Mouse (Mus musculus): ENCODE measurements at regions not wholly inside any gene's neighbourhood (a gene's known extent, or its start where the extent isn't known, plus 50 kb on each side); places are given as distances from the start of the nearest gene placed in this dataset.

DNA sequence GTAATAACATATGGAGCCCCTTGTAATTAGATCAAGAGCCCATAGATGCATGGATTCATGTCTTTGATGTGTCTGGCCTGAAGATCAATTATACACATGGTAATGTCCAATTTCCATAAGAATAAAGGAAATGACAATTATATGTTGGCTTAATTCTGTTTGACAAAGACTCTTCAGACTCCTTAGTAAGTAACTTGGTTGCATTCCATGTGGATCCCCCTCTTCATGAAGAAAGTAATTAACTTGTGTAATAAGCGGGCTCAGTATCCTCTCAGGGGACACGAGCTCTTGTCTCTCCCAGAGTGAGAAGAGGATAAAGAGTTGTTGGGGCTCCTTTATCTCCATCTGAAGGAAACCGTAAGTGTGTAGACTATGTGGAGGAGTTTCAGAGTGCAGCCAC, 284.3 kb downstream of the Efnb2 start:
- no peak for DNase-seq

- DNase-seq, result peak; percentile 6
Measured at GRCm38 (mm10) chr8:8376379-8376778, 284.7 kb downstream of the Efnb2 start.

- DNase-seq, result peak; percentile 58
Measured at GRCm38 (mm10) chr8:8367282-8367871, 293.7 kb downstream of the Efnb2 start.

- DNase-seq, result peak; percentile 48
Measured at GRCm38 (mm10) chr8:8361941-8362537, 299.0 kb downstream of the Efnb2 start.

- DNase-seq, result no peak
Measured at GRCm38 (mm10) chr8:8360586-8360985, 300.5 kb downstream of the Efnb2 start.

DNA sequence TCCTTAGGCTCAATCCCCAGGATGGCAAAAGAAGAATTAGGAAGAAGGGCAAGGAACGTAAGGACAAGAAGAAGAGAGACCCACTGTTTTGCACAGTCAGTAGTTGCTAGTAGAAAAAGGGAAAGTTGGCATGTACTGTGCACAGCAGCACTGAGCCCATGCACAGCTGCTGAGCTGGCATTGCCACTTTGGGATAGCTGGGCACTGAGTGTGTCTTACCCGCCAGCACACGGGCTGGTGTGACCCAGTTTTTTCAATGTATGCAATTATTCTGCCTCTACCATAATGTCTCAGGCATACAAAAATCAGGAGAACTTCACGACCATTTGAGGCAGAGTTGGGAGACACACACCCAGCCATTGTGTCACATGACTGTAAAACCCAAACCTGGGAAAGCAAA, 306.1 kb downstream of the Efnb2 start:
- no peak for DNase-seq

GRCm38 (mm10) chr8:8344661-8345060, 316.4 kb downstream of the Efnb2 start:
- DNase-seq, result no peak

- DNase-seq, result no peak
Measured at GRCm38 (mm10) chr8:8335256-8335972, 325.6 kb downstream of the Efnb2 start.

DNA sequence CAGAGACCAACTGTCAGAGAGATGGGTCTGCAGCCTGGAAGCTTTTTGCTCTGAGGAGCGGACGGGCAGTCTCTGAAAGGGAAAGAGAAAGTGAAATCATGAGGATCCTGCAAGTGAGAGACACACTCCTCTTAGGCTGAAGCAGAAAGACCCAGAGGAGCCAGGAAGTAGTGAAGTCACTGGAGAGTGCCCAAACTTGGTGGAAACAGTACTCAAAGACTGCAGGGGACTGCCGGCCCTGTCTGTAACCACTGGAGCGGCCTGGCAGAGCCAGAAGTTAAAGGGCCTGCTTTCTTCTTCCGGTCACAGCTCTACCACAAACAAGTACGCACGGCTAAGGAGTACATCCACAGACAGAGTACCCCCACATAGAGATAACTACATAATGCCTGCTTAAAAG, 326.5 kb downstream of the Efnb2 start:
- peak; percentile 24 for DNase-seq

DNA sequence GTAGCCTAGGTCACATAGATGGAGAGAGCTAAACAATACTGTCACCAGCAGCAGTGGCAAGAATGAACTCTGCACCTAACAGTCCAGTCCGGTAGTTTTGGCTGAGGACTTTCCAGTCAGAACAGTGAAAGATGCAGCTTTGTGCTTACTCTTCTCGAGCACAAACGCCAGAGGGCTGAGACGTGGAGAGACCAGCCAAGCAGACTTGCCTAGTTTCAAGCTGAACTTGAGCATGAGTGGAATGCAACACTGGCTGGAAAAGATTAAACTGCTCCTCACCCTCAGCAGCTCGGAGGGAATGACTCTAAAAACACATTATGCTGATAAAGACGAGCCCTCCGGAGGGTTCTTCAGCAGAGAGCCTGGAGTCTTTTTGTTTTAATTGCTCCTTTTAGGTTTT, 329.8 kb downstream of the Efnb2 start:
- peak; percentile 66 for DNase-seq

DNA sequence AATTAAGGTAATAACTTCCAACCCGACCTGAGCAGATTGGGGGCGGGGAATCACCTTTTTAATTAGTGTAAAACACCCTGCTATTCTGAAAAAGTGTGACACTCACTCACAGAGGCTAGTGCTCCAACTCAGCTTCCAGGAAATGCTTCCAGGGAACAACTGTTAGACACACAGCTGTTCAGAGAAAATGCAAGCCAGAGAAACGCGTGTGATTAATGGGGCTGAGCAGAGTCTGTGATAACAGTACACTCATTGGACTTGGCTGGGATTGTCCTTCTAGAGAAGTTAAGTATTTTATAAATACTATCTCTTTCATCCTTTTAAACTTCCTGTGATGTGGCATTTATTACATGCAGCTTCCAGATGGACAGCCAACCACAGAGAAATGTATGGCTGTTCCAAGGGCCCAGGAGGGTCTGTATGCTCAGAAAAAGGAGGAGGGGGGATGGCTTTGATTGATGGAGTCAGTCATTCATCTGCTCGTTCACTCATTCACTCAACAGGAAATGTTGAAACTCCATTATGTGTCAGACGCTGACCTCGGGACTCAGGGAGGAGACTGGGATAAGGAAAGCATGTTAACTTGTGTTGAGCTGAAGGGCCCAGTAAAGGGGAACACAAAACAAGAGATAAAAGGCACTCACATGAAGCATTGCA, 332.9 kb downstream of the Efnb2 start:
- DNase-seq, result peak; percentile 70

DNA sequence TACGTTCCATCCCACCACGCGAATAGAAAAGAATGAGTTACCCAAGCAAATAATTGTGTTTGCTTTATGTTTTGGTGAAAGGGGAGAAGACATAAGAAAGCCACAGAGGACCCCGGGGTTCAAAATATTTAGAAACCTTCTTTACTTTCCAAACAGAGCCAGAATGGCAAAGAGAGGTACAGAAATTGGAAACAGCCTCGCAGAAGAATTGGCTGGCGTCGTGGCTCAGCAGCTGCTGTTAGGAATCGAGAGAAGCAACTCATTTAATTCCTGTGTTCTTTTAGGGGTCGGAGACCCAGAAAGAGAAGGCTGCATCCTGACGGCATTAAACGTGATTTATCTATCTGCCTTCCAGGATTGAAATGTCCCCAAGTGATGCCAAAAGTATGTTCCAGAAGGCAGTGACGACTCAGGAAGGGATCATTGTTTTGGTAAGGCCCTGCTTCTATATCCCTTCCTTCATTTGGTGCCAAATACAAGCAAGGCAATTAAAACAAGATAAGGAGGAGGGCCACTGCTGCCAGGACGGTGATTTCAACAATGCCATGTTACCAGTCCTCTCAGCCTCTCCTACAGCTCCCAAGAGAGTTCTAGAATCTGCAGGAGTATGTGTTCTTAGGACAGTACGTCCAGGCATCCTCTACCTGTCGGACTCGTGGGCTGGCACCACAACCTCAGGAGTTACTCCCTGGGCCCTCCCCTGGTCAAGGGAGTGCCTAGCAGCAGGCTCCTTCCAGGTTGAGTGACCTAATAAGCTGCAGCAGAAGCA, 334.8 kb downstream of the Efnb2 start:
- peak; percentile 44 for DNase-seq

DNA sequence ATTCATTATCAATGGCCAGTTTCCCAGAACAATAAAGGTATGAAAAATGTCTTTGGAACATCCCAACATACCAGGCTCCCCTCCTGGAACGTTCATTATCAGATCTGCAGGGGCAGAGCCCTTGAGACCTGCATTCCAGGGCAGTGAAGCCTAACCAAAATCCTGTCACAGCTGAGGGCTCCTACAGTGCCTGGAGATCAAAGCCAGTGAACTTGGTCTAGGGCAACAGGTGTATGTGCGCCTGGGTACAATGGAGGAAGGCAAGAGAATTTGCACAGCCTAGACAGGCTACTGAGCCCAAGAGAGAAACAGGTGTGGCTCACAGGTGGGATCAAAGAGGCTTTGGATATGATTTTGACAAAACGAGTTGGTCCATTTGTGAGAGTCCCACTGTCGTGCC, 335.6 kb downstream of the Efnb2 start:
- DNase-seq, result no peak

DNA sequence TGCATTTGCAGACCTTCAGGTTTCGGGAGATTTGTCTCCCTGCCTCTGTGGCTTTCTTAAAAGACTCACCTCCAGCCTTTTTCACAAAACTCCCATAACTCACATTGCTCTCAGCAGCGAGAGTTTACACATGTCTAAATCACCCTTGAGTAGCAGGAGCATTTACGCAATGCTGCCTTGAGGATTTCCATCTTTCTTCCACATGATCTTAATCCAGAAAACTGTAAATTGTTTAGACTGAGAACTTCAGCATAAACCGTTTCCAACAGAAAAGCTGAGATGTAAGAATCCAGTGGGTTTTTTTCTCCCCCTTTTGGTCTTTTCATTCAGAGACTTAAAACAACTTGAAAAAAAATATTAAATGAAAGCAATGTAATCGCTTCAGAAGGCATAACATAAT, 336.5 kb downstream of the Efnb2 start:
- DNase-seq, result no peak

GRCm38 (mm10) chr8:8308253-8308652, 352.8 kb downstream of the Efnb2 start:
- no peak for DNase-seq

DNA sequence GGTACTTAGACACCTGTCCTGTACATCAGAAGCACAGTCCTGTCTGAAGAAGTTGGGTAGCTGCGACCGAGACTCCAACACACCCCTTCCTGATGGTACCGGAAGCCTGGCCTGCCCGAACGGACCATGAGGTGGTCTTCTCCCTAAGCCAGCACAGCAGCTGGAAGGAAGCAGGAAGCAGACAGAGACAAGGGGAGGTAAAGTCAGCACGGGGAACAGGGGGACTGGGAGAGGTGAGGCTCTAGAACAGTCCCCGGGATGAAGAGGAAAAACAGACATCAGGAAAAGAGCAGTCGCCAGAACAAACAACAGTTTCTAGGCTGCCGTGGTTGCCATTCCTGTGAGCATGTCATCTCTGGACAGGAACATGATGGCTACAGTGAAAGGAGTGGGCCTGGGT, 353.6 kb downstream of the Efnb2 start:
- DNase-seq, result no peak

- no peak for DNase-seq
Measured at GRCm38 (mm10) chr8:8299965-8300767, 360.9 kb downstream of the Efnb2 start.

- DNase-seq, result no peak
Measured at GRCm38 (mm10) chr8:8292577-8293247, 368.3 kb downstream of the Efnb2 start.

DNA sequence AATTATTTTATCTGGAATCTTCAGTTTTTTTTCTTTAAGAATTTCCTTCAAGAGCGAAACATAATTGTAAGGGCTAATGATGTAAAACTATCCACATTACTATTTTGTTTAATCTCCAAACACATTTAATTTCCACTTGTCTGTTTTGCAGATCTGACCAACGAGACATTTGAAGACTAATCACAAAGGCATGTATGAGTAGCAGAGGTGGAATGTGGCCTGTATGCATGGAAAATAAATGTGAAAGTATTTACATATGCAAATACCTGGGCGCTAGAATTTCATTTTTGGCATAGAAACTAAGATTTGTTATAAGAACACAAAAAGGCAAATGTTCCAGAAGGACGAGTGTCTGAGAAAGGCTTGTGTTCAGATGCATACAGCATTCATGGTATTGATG, 375.2 kb downstream of the Efnb2 start:
- no peak for DNase-seq

DNA sequence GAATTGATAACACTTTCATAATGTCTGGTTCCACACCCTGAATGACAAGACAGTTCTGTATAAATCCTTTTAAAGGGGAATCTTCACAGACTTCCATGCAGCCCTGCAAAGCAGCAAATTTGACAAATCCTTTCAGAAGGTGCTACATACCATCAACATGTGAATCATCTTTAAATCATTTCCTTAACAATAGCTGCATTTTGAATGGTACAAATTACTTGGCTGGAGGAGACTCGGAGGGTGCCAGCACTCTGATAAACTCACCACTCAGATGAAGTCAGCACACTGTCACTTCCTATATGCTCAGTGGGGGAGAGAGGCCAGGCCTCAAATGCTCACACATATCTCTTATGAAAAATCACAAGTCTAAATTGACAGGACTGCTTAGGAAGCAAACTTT, 386.1 kb downstream of the Efnb2 start:
- DNase-seq, result peak; percentile 6

DNA sequence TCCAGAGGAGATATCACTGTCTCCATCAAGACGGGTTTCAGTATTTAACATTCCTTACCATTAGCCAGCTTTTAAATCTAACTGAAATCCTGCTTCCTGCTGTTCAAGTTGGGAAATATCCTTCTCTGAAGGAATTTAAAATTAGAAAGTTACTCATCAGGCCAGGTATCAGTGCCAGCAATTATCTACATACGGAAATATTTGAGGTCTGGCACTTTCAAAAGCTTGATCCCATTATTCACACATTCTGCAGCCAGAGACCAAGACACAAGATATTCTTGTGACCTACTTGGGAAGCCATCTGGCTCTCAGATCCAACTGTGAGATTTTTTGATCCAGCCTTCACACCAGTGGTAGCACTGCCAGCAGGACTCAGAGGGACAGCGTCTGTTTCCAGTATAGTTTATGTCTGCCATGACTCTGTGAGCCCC, 386.8 kb downstream of the Efnb2 start:
- peak; percentile 24 for DNase-seq

- DNase-seq, result no peak
Measured at GRCm38 (mm10) chr8:8258855-8259254, 402.2 kb downstream of the Efnb2 start.
